Mouse (Mus musculus): ENCODE measurements around the gene Bace1. TPM values are rescaled to one million over a fixed set of nuclear protein-coding genes. Genes with fewer than 3 reads are reported as not detected.
"Not testable (repeated sequence)": the region's sequence is repeated elsewhere in the genome, so short reads cannot be mapped to it uniquely, and the experiment has no call there.

Gene Bace1
- polyA plus RNA-seq, 2 experiments from 2014 or later, result 11.3 to 15.6 TPM

- ATAC-seq, result no peak
These were observed 980 bp downstream of the Bace1 start for GRCm38 (mm10) chr9:45839139-45839981.

GRCm38 (mm10) chr9:45839982-45840300 is 1.6 kb downstream of the Bace1 start:
- ATAC-seq, result no peak

GRCm38 (mm10) chr9:45840331-45840730 is 2.0 kb downstream of the Bace1 start:
- ATAC-seq, result no peak

DNA sequence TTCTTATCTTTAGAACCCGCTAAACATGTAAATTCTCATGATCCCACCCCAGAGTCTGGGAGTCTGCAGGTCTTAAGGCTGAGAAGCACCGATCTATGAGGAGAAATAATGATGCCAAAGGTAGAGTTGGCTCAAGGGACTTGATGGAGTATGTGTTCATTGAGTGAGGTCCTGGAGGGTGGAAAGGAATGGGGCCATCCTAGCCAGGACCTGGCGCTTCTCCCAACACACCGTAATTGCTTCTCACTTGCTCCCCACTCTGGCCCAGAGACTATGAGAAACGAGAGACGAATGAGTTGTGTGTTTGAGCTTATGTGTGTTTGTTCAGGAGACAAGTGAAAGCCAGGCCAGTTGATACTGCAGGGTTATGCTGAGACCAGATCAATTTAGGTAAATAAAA is 3.1 kb downstream of the Bace1 start:
- no peak for ATAC-seq

DNA sequence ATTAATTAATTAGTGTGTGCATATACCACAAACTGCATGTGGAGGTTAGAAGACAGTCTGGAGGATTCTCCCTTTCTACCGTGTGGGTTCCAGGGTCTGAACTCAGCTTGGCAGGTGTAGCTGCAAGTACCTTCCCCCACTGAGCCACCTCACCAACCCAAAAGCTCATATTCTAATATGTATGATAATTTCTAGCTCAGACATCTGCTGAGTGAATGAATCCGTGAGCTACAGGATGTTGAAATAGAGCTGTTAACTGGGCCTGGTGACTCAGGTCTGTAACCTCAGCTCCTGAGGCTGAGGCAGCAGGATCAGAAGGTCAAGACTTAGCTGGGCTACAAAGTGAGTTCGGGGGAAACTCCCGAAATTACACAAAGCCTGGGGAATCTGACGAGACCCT is 4.6 kb downstream of the Bace1 start:
- no peak for ATAC-seq

GRCm38 (mm10) chr9:45843780-45844179 is 5.4 kb downstream of the Bace1 start:
- no peak for ATAC-seq

- no peak for ATAC-seq
These were observed 7.2 kb downstream of the Bace1 start for GRCm38 (mm10) chr9:45845541-45845940.

GRCm38 (mm10) chr9:45846176-45846575 is 7.8 kb downstream of the Bace1 start:
- ATAC-seq, result not testable (repeated sequence)

GRCm38 (mm10) chr9:45846891-45847460 is 8.6 kb downstream of the Bace1 start:
- ATAC-seq, result no peak

DNA sequence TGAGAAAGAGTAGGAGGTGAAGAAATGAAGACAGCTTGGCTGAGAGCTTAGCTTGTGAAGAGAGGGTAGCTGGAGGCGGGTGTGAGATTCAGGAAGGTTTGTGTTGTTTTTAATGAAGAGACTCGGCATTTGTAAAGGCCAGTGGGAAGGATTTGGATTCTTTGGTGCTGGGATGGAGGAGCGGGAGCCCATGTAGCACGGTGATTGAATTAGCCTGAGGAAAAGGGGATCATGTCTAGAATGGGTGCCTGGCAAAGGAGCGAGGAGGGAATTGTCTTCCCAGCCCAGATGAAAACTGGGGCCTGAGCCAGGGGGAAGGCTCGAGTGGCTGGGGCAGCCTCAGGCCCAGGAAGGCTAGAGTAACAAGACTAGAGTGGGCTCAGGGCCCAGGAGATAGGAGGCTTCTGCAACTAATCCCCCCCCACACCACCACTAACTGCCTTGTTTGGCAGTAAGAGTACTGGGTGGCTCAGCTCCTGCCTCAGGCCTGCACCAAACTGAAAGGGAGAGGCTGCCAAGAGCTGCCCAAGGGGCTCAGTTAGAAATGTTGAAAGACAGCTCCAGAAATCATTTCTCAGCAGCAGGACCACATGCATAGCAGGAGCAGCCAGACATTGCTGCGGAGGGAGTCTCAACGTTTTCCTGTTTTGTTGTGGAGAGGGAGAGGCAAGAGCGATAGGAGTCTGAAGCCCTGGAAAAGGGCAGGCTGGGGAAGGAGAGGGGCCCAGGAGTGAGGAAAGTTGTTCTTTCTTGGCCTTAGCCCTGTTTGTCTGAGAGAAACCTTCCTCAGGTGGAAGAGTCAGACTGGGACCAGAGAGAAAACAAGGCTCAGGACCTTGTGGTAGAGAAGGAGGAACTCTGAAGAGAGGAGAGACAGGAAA is 11.4 kb downstream of the Bace1 start:
- ATAC-seq, result no peak

- no peak for ATAC-seq
These were observed 12.3 kb downstream of the Bace1 start for GRCm38 (mm10) chr9:45850528-45851155.

DNA sequence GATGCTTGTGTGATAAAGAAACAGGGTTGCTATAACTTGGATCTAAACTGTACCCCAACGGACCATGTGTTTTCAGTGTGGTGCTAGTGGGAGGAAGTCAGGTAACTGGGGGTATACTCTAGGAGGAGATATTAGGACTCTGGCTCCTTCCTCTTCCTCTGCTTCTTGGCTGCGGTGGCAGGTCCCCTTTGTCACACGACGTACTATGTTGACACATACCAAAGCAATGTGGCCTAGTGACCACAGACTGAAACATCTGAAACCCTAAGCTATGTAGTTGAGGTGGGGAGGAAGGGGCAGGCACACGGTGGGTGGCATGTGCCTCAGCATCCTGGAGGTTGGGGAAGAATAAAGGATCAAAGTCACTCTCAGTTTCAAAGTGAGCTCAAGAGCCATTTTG is 12.9 kb downstream of the Bace1 start:
- no peak for ATAC-seq

- no peak for ATAC-seq
These were observed 13.4 kb downstream of the Bace1 start for GRCm38 (mm10) chr9:45851776-45852175.

DNA sequence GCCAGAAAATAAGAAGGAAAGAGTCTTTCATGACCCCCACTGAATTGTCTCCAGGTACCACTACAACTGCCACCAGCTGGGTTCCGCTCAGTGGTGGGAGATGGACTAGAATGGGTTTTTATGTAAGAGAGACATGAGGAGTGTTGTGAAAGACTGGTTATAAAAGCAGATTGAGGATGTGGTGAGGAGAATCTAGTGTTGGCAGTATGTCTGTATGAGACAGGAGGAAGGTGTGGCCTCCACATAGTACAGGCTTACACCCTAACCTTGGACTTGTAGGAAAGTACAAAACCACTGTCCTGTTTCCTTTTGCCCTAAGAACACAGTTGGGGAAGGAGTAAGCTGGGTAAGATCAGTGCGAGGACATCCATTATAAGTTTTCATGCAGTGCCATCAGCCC is 15.3 kb downstream of the Bace1 start:
- no peak for ATAC-seq

GRCm38 (mm10) chr9:45854136-45854535 is 15.8 kb downstream of the Bace1 start:
- no peak for ATAC-seq

DNA sequence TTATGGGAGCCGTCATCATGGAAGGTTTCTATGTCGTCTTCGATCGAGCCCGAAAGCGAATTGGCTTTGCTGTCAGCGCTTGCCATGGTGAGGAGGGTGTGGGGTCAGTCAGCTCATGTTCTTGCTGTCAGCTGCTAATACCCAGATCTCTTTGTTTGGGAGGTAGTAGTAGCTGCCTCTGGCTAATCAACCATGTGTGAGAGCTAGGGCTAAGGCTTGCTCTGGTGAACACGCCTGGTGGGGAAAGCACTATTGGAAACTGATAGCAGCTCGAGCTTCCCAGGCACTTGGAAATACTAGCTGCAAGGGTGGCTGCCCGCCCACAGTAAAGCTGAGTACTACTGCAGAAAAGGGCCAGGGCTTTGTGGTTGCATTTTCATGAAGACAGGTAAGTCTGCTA is 21.0 kb downstream of the Bace1 start:
- no peak for ATAC-seq

- ATAC-seq, result no peak
These were observed 23.4 kb downstream of the Bace1 start for GRCm38 (mm10) chr9:45861813-45862212.

GRCm38 (mm10) chr9:45869181-45869580 is 30.8 kb downstream of the Bace1 start:
- no peak for ATAC-seq

- no peak for ATAC-seq
These were observed 31.9 kb downstream of the Bace1 start for GRCm38 (mm10) chr9:45870265-45870664.

DNA sequence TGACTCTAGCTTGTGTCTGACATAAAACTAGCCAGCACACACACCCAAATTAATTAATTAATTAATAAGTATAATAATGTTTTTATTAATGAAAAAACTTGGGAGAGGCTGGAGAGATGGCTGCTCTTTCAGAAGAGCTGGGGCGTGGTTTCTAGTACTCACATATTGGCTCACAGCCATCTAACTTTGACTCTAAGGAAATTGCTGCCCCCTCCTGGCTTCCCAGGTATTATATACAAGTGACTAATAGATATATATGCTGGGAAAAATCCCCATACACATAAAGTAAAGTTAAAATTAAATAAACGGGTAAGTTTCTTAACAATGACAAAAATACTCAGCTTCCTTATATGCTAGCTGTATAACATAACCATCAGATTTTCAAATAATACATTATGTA is 39.5 kb downstream of the Bace1 start:
- ATAC-seq, result no peak

DNA sequence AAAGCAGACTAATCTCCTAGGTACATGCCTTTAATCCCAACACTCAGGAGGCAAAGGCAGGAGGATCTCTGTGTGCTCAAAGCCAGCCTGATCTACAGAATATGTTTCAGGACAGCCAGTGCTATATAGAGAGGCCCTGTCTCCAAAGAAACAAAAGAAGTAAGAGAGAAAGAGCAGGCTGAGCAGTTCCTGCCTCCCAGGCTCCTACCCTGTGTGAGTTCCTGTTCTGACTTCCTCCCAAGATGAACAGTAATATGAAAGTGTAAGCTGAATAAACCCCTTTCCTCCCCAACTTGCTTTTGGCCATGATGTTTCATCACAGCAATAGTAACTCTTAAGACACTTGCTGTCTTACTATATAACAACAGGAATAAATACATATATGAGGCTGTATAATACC is 55.3 kb downstream of the Bace1 start:
- no peak for ATAC-seq

GRCm38 (mm10) chr9:45905196-45905595 is 66.8 kb downstream of the Bace1 start:
- no peak for ATAC-seq

DNA sequence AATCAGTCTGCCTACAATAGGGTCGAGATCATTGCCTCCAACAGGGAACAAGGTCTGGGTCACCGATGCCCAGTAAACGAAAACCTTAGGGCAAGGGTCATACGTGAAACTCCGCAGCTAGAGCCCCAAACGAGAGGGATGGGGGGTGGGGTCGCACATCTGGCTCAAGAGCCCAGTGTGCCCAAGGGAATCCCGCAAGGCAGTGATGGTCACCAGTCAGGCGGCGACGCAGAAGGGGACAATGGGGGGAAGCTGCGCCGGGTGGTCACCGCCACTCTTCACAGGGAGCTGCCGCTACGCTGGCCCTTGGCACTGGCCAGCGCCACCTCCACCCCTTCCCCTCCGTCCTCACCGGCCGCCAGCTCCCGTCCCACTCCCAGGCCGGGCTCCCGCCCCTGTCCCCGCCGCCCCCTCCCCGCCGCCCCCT is 67.4 kb downstream of the Bace1 start:
- no peak for ATAC-seq

Data from CD4-positive, CD25-positive, alpha-beta regulatory T cell, adult 4 months (primary cell).